In genomic region chr16:17209981-17210838, GRCm38 (mm10) we compare ENCODE assay signal across 7 mouse cellular contexts. TPM values are rescaled to one million over a fixed set of nuclear protein-coding genes. Genes with fewer than 3 reads are reported as not detected.
A peak's percentile ranks its signal among the peaks of the same experiment; 100 is the strongest.
DNase-seq lines count a peak whose midpoint lies in the region; ATAC-seq and TF ChIP-seq lines count a peak whose summit lies in the region.

No protein-coding gene starts in this region.

- TF ChIP-seq POLR2A in limb, embryonic 14.5 days (IDR thresholded peaks at IDR 0.05; ENCODE audit: borderline replicate concordance, extremely low read depth, insufficient read depth, insufficient read length) = no peak
- no peak for TF ChIP-seq POLR2A in spleen, adult 2 months (IDR thresholded peaks at IDR 0.05; ENCODE audit: low read depth, low read length)

- no peak overlapping the region for H3K27ac ChIP-seq in embryonic facial prominence, embryonic 15.5 days (replicated peaks)
- no peak overlapping the region for H3K27ac ChIP-seq in kidney, embryonic 14.5 days (ENCODE audit: low read depth, low read length)
- no peak overlapping the region for H3K27ac ChIP-seq in limb, embryonic 14.5 days (replicated peaks; ENCODE audit: low read depth, low read length)
- peak overlapping the region; percentile 87 for H3K27ac ChIP-seq in midbrain, embryonic 16.5 days (ENCODE audit: low read length)
- H3K27ac ChIP-seq in spleen, adult 2 months (ENCODE audit: insufficient read depth, low read length) = no peak overlapping the region

- peaks cover 31% of the 10 kb centered on the region for H3K27me3 ChIP-seq in embryonic facial prominence, embryonic 15.5 days
- H3K27me3 ChIP-seq in kidney, embryonic 14.5 days (ENCODE audit: control insufficient read depth, insufficient read depth, low read length) = peaks cover 7% of the 10 kb centered on the region
- H3K27me3 ChIP-seq in limb, embryonic 14.5 days (ENCODE audit: control insufficient read depth, insufficient read depth, low read length) = peaks cover 15% of the 10 kb centered on the region
- no peaks in the 10 kb centered on the region for H3K27me3 ChIP-seq in midbrain, embryonic 16.5 days (ENCODE audit: control insufficient read depth, insufficient read depth, low read depth, low read length)
- 0 out of 2 replicates have a peak, but pooled peaks cover 3% of the 10 kb centered on the region for H3K27me3 ChIP-seq in spleen, adult 2 months (ENCODE audit: control insufficient read depth, insufficient read depth, low read length)

- H3K4me1 ChIP-seq in embryonic facial prominence, embryonic 15.5 days = peaks cover 22% of the 10 kb centered on the region
- peaks cover 14% of the 10 kb centered on the region for H3K4me1 ChIP-seq in kidney, embryonic 14.5 days (ENCODE audit: control insufficient read depth, insufficient read depth, low read length)
- peaks cover 10% of the 10 kb centered on the region for H3K4me1 ChIP-seq in limb, embryonic 14.5 days (ENCODE audit: control insufficient read depth, insufficient read depth, low read length)
- peaks cover 13% of the 10 kb centered on the region for H3K4me1 ChIP-seq in midbrain, embryonic 16.5 days (ENCODE audit: control insufficient read depth, insufficient read depth, low read length)
- peaks cover 9% of the 10 kb centered on the region; the same call in 1 of the 2 replicates for H3K4me1 ChIP-seq in spleen, adult 2 months (ENCODE audit: control insufficient read depth, insufficient read depth, insufficient read length)

- no peaks in the 10 kb centered on the region for H3K36me3 ChIP-seq in embryonic facial prominence, embryonic 15.5 days
- no peaks in the 10 kb centered on the region for H3K36me3 ChIP-seq in kidney, embryonic 14.5 days (ENCODE audit: control insufficient read depth, insufficient read depth, low read length)
- H3K36me3 ChIP-seq in limb, embryonic 14.5 days (ENCODE audit: control insufficient read depth, insufficient read depth, low read length) = no peaks in the 10 kb centered on the region
- no peaks in the 10 kb centered on the region for H3K36me3 ChIP-seq in midbrain, embryonic 16.5 days (ENCODE audit: control insufficient read depth, insufficient read depth, low read length)
- no peaks in the 10 kb centered on the region for H3K36me3 ChIP-seq in spleen, adult 2 months (ENCODE audit: control insufficient read depth, insufficient read depth, low read length)

- peak overlapping the region; percentile 64 for H3K4me3 ChIP-seq in embryonic facial prominence, embryonic 15.5 days (replicated peaks)
- peak overlapping the region; percentile 47 for H3K4me3 ChIP-seq in kidney, embryonic 14.5 days (ENCODE audit: low read length)
- H3K4me3 ChIP-seq in limb, embryonic 14.5 days (replicated peaks; ENCODE audit: low read length) = peak overlapping the region; percentile 62
- H3K4me3 ChIP-seq in midbrain, embryonic 16.5 days (ENCODE audit: low read depth, low read length) = peak overlapping the region; percentile 75
- H3K4me3 ChIP-seq in spleen, adult 2 months (ENCODE audit: extremely low read depth, insufficient read depth, insufficient read length) = peak overlapping the region; percentile 81

- ATAC-seq in embryonic facial prominence, embryonic 15.5 days (ENCODE audit: insufficient number of reproducible peaks, low FRiP score, low TSS enrichment, low read depth) = peak; percentile 61
- ATAC-seq in kidney, embryonic 14.5 days (ENCODE audit: low FRiP score, low TSS enrichment) = peak; percentile 78
- peak; percentile 64 for ATAC-seq in limb, embryonic 14.5 days (ENCODE audit: low FRiP score, low read depth)
- peak; percentile 78 for ATAC-seq in midbrain, embryonic 16.5 days

- H3K9ac ChIP-seq in embryonic facial prominence, embryonic 15.5 days = peak overlapping the region; percentile 5; the same call in 1 of the 2 replicates
- H3K9ac ChIP-seq in kidney, embryonic 14.5 days (ENCODE audit: low read depth, low read length) = peak overlapping the region; percentile 55
- H3K9ac ChIP-seq in limb, embryonic 14.5 days (ENCODE audit: low read depth, low read length, severe bottlenecking) = peak overlapping the region; percentile 38; the same call in 1 of the 2 replicates
- H3K9ac ChIP-seq in midbrain, embryonic 16.5 days (ENCODE audit: low read depth, low read length) = peak overlapping the region; percentile 67

- WGBS in embryonic facial prominence, embryonic 15.5 days = 8% methylated on average over 48 of the region's 48 CpGs
- 7% methylated on average over 48 of the region's 48 CpGs for WGBS in kidney, embryonic 14.5 days
- WGBS in limb, embryonic 14.5 days = 7% methylated on average over 48 of the region's 48 CpGs
- WGBS in midbrain, embryonic 16.5 days = 7% methylated on average over 48 of the region's 48 CpGs
- 10% methylated on average over 48 of the region's 48 CpGs for WGBS in spleen, adult 2 months

- H3K9me3 ChIP-seq in embryonic facial prominence, embryonic 15.5 days (replicated peaks) = no peaks in the 10 kb centered on the region
- no peaks in the 10 kb centered on the region for H3K9me3 ChIP-seq in kidney, embryonic 14.5 days (ENCODE audit: control insufficient read depth, low read length)
- H3K9me3 ChIP-seq in limb, embryonic 14.5 days (ENCODE audit: control insufficient read depth, low read length) = no peaks in the 10 kb centered on the region
- no peaks in the 10 kb centered on the region for H3K9me3 ChIP-seq in midbrain, embryonic 16.5 days (replicated peaks; ENCODE audit: control insufficient read depth, low read length, poor library complexity, severe bottlenecking)

- H3K4me2 ChIP-seq in embryonic facial prominence, embryonic 15.5 days (replicated peaks) = peak overlapping the region; percentile 99
- H3K4me2 ChIP-seq in kidney, embryonic 14.5 days (replicated peaks; ENCODE audit: low read depth, low read length) = peak overlapping the region; percentile 93
- H3K4me2 ChIP-seq in limb, embryonic 14.5 days (replicated peaks; ENCODE audit: low read depth, low read length, severe bottlenecking) = peak overlapping the region; percentile 98
- peak overlapping the region; percentile 90 for H3K4me2 ChIP-seq in midbrain, embryonic 16.5 days (ENCODE audit: low read length)

- peak; percentile 72 to 78 for DNase-seq in adrenal gland, postnatal 4 days (ENCODE audit: low spot score in 2 of 2)
- peak; percentile 79 to 85 for DNase-seq in heart, adult 9 months (ENCODE audit: low spot score in 2 of 2)
- DNase-seq in limb, embryonic 14.5 days (ENCODE audit: low spot score) = peak; percentile 83
- peak; percentile 75 to 92 for DNase-seq in spleen, adult 2 months (ENCODE audit: low read depth in 1 of 2, low spot score in 2 of 2)

- TF ChIP-seq CTCF in spleen, adult 2 months (IDR thresholded peaks at IDR 0.05; ENCODE audit: extremely low read depth, insufficient read depth, insufficient read length, insufficient replicate concordance) = peak; percentile 93

RNA-seq across cellular contexts. Expression of gene Rimbp3, which starts 1.8 kb away (rescaled TPM):
- under 1 TPM in 1 of 2 experiments, not detected in 1; 0.22 TPM for total RNA-seq in adrenal gland, postnatal 4 days (2021)
- 0.46 and 0.57 TPM in 2 replicates for polyA plus RNA-seq in embryonic facial prominence, embryonic 15.5 days (2015; fragmentation: Nextera tagmentation; extraction: Ambion mirVana)
- polyA plus RNA-seq in kidney, embryonic 14.5 days (2014; fragmentation: Nextera tagmentation; extraction: Ambion mirVana) = 0.27 and 0.37 TPM in 2 replicates
- 0.21 and 0.22 TPM in 2 replicates for polyA plus RNA-seq in limb, embryonic 14.5 days (2012; rRNA removed)
- polyA plus RNA-seq in limb, embryonic 14.5 days (2014; fragmentation: Nextera tagmentation; extraction: Ambion mirVana) = 0.17 and 0.26 TPM in 2 replicates
- 2.3 and 2.7 TPM in 2 replicates for polyA plus RNA-seq in midbrain, embryonic 16.5 days (2015; fragmentation: Nextera tagmentation; extraction: Ambion mirVana)
- polyA plus RNA-seq in spleen, adult 2 months (2012; rRNA removed) = 0.02 and 0.07 TPM in 2 replicates

RNA-seq across cellular contexts. Expression of gene Ube2l3, which starts 7.8 kb away (rescaled TPM):
- total RNA-seq in adrenal gland, postnatal 4 days (2021) = 100 to 1,000 TPM; 200 to 206 TPM
- 304 and 312 TPM in 2 replicates for polyA plus RNA-seq in embryonic facial prominence, embryonic 15.5 days (2015; fragmentation: Nextera tagmentation; extraction: Ambion mirVana)
- 376 and 405 TPM in 2 replicates for polyA plus RNA-seq in kidney, embryonic 14.5 days (2014; fragmentation: Nextera tagmentation; extraction: Ambion mirVana)
- polyA plus RNA-seq in limb, embryonic 14.5 days (2012; rRNA removed) = 91.1 and 124 TPM in 2 replicates
- polyA plus RNA-seq in limb, embryonic 14.5 days (2014; fragmentation: Nextera tagmentation; extraction: Ambion mirVana) = 304 and 323 TPM in 2 replicates
- polyA plus RNA-seq in midbrain, embryonic 16.5 days (2015; fragmentation: Nextera tagmentation; extraction: Ambion mirVana) = 264 and 291 TPM in 2 replicates
- 28.3 and 31.4 TPM in 2 replicates for polyA plus RNA-seq in spleen, adult 2 months (2012; rRNA removed)

RNA-seq across cellular contexts. Expression of gene Hic2, which starts 23.2 kb away (rescaled TPM):
- 1 to 10 TPM; 5.6 TPM for total RNA-seq in adrenal gland, postnatal 4 days (2021)
- polyA plus RNA-seq in embryonic facial prominence, embryonic 15.5 days (2015; fragmentation: Nextera tagmentation; extraction: Ambion mirVana) = 4.8 and 5.6 TPM in 2 replicates
- 4.0 and 4.3 TPM in 2 replicates for polyA plus RNA-seq in kidney, embryonic 14.5 days (2014; fragmentation: Nextera tagmentation; extraction: Ambion mirVana)
- polyA plus RNA-seq in limb, embryonic 14.5 days (2012; rRNA removed) = 7.8 and 9.1 TPM in 2 replicates
- 4.6 and 4.9 TPM in 2 replicates for polyA plus RNA-seq in limb, embryonic 14.5 days (2014; fragmentation: Nextera tagmentation; extraction: Ambion mirVana)
- 7.6 and 9.5 TPM in 2 replicates for polyA plus RNA-seq in midbrain, embryonic 16.5 days (2015; fragmentation: Nextera tagmentation; extraction: Ambion mirVana)
- 1.2 and 1.5 TPM in 2 replicates for polyA plus RNA-seq in spleen, adult 2 months (2012; rRNA removed)

Comparison
In these comparisons a context has a peak if more than half of its experiments do, and no peak if none do; other contexts are left out.
1. H3K9ac ChIP-seq: peak in every context shown above with its lines; median percentile 67 in midbrain, embryonic 16.5 days; 55 in kidney, embryonic 14.5 days; 38 in limb, embryonic 14.5 days; 5 in embryonic facial prominence, embryonic 15.5 days.